10 mouse cellular contexts compared by ENCODE assay signal in the genomic region with DNA sequence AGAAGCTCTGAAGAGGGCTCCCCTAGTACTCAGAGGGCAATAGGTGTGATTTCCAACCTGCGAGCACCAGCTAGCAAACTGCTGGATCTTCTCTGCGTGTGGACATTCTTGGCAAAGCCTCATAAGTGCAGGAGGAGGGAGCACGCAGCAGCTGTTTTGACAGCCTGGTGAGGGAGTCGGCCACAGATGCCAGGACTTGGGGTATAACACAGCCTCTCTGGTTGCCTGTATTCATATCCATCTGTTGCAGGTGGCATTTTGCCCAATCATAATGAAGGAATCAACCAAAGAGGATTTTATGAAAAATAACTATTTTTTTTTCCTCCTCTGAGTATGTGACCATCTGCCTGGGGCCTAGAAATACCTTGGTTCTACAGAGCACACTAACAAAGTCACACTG.
DNase-seq lines count a peak whose midpoint lies in the region; ATAC-seq and TF ChIP-seq lines count a peak whose summit lies in the region.
"Had no signal": no experiment of that assay in that cellular context is flagged by ENCODE, and none has a peak within 500 bp of the region (broad histone marks: within the 10 kb centered on the region; RNA-seq: fewer than 3 reads in every experiment).

No protein-coding gene starts in this region.

- H3K9me3 ChIP-seq in forebrain, embryonic 14.5 days (replicated peaks; ENCODE audit: control insufficient read depth, low read length): no peaks in the 10 kb centered on the region
- no peaks in the 10 kb centered on the region for H3K9me3 ChIP-seq in forebrain, embryonic 10.5 days

- no peak overlapping the region for H3K9ac ChIP-seq in forebrain, embryonic 14.5 days (ENCODE audit: low read length)

- TF ChIP-seq CTCF in layer of hippocampus, adult 2 months (conservative IDR thresholded peaks at IDR 0.05): no peak

- intact Hi-C loops in left cerebral cortex, postnatal 4 days (cut with DNase I): no loop called here

- H3K36me3 ChIP-seq in forebrain, embryonic 14.5 days (ENCODE audit: control insufficient read depth, insufficient read depth, low read length): no peaks in the 10 kb centered on the region
- no peaks in the 10 kb centered on the region for H3K36me3 ChIP-seq in forebrain, embryonic 10.5 days (replicated peaks)

- no peaks in the 10 kb centered on the region for H3K27me3 ChIP-seq in forebrain, embryonic 14.5 days (replicated peaks; ENCODE audit: control insufficient read depth, insufficient read depth, low read length)
- H3K27me3 ChIP-seq in forebrain, embryonic 10.5 days (ENCODE audit: poor library complexity, severe bottlenecking): no peaks in the 10 kb centered on the region
- H3K27me3 ChIP-seq: Patski had no signal

- H3K4me2 ChIP-seq in forebrain, embryonic 14.5 days (ENCODE audit: low read length): no peak overlapping the region

- WGBS in forebrain, embryonic 14.5 days: 55% methylated on average over 4 of the region's 4 CpGs
- WGBS in forebrain, embryonic 10.5 days: 94% methylated on average over 4 of the region's 4 CpGs

- H3K27ac ChIP-seq in forebrain, embryonic 14.5 days (ENCODE audit: low read depth, low read length): no peak overlapping the region
- H3K27ac ChIP-seq in forebrain, embryonic 10.5 days: no peak overlapping the region
- H3K27ac ChIP-seq in layer of hippocampus, adult 2 months: no peak overlapping the region
- H3K27ac ChIP-seq: kidney, postnatal 0 days had no signal

- no peaks in the 10 kb centered on the region for H3K4me1 ChIP-seq in forebrain, embryonic 14.5 days (ENCODE audit: control insufficient read depth, insufficient read depth, low read length)
- no peaks in the 10 kb centered on the region for H3K4me1 ChIP-seq in forebrain, embryonic 10.5 days

- peak; percentile 94 for ATAC-seq in forebrain, embryonic 14.5 days
- ATAC-seq: Patski had no signal

- no peak overlapping the region for H3K4me3 ChIP-seq in forebrain, embryonic 14.5 days (ENCODE audit: low read depth, low read length)
- H3K4me3 ChIP-seq in forebrain, embryonic 10.5 days: no peak overlapping the region
- no peak overlapping the region for H3K4me3 ChIP-seq in layer of hippocampus, adult 2 months

- peak; percentile 89 for DNase-seq in forebrain, embryonic 14.5 days (ENCODE audit: low spot score)
- no peak for DNase-seq in forebrain, embryonic 10.5 days (ENCODE audit: extremely low spot score, low spot score)
- peak; percentile 12 for DNase-seq in cerebellum, adult 8-10 months
- DNase-seq in layer of hippocampus, adult 2 months (ENCODE audit: low spot score in 2 of 2): peak; percentile 83 to 88
- peak; percentile 84 for DNase-seq in left cerebral cortex, postnatal 4 days
- DNase-seq in c-Kit-positive CD71-positive TER-119-positive erythroid progenitor cells, embryonic 14.5 days (ENCODE audit: low spot score): no peak
- DNase-seq in MN1 (ENCODE audit: low spot score): no peak
- DNase-seq in spleen, adult 18-20 months: no peak

Comparison
In these comparisons a context has a peak if more than half of its experiments do, and no peak if none do; other contexts are left out.
1. DNase-seq: peak in forebrain, embryonic 14.5 days (single experiment), cerebellum, adult 8-10 months (single experiment), layer of hippocampus, adult 2 months (2 of 2) and left cerebral cortex, postnatal 4 days (single experiment); none in forebrain, embryonic 10.5 days (single experiment), c-Kit-positive CD71-positive TER-119-positive erythroid progenitor cells, embryonic 14.5 days (single experiment), MN1 (single experiment) and spleen, adult 18-20 months (0 of 2).